Mouse (Mus musculus) intestine, postnatal 0 days (tissue): ENCODE measurements around the gene Gm15446. TPM values are rescaled to one million over a fixed set of nuclear protein-coding genes. Genes with fewer than 3 reads are reported as not detected.
"Not testable (repeated sequence)": the region's sequence is repeated elsewhere in the genome, so short reads cannot be mapped to it uniquely, and the experiment has no call there.

Experiments used
- ATAC-seq: fragments of 200-750 bp; cut with Nextera tagmentation; 2 replicates; pipeline ENCODE4 v1.8.0; 2017; ENCODE audit warnings: mild to moderate bottlenecking, moderate TSS enrichment, moderate library complexity
- H3K27ac ChIP-seq: fragments of 300-500 bp; sonication (generic); 2 replicates; pipeline ENCODE4 v1.5.1; 2014; ENCODE audit warnings: mild to moderate bottlenecking, low read depth, low read length, moderate library complexity
- H3K27me3 ChIP-seq: fragments of 300-500 bp; sonication (generic); replicated peaks from 2 replicates; pipeline ENCODE4 v1.6.1; 2014; ENCODE audit warnings: low read length, mixed read lengths; ENCODE audit not compliant: control insufficient read depth, insufficient read depth
- H3K36me3 ChIP-seq: fragments of 300-500 bp; sonication (generic); 2 replicates; pipeline ENCODE4 v1.6.1; 2014; ENCODE audit warnings: mild to moderate bottlenecking, moderate library complexity; ENCODE audit not compliant: control insufficient read depth, insufficient read depth
- H3K4me1 ChIP-seq: fragments of 300-500 bp; sonication (generic); replicated peaks from 2 replicates; pipeline ENCODE4 v1.6.1; 2014; ENCODE audit warnings: antibody characterized with exemption, low read length, mixed read lengths; ENCODE audit not compliant: control insufficient read depth, insufficient read depth
- H3K4me2 ChIP-seq: fragments of 300-500 bp; sonication (generic); replicated peaks from 2 replicates; pipeline ENCODE4 v1.6.1; 2014; ENCODE audit warnings: low read depth, mild to moderate bottlenecking, moderate library complexity
- H3K4me3 ChIP-seq: fragments of 300-500 bp; sonication (generic); 2 replicates; pipeline ENCODE4 v1.5.1; 2014; ENCODE audit warnings: low read depth, low read length
- H3K9ac ChIP-seq: fragments of 300-500 bp; sonication (generic); 2 replicates; pipeline ENCODE4 v1.6.1; 2014; ENCODE audit warnings: mild to moderate bottlenecking, low read depth, low read length
- H3K9me3 ChIP-seq: fragments of 300-500 bp; sonication (generic); 2 replicates; pipeline ENCODE4 v1.6.1; 2016; ENCODE audit warnings: mixed run types; ENCODE audit not compliant: control insufficient read depth
- CTCF ChIP-seq: sonication (generic); IDR thresholded peaks from 2 replicates; pipeline ENCODE4 v1.5.1; 2016; ENCODE audit warnings: low read depth, mild to moderate bottlenecking, control low read depth, antibody characterized with exemption, moderate library complexity
- WGBS: fragments of 180-500 bp; shearing (Covaris S2); extraction: QIAGEN DNeasy Blood & Tissue Kit; methylation state at CpG from one replicate; pipeline ENCODE4 v1.1.7; 2014; 5-methylcytosine and 5-hydroxymethylcytosine counted together
- polyA plus RNA-seq: library from polyadenylated mRNA; unstranded; fragments of >200 nt; fragmentation: Nextera tagmentation; extraction: Ambion mirVana; gene quantifications from 2 replicates; pipeline ENCODE4 v1.2.1, GENCODE M21; 2015

The Gm15446 gene
- polyA plus RNA-seq = 0.55 and 0.69 TPM in 2 replicates

DNA sequence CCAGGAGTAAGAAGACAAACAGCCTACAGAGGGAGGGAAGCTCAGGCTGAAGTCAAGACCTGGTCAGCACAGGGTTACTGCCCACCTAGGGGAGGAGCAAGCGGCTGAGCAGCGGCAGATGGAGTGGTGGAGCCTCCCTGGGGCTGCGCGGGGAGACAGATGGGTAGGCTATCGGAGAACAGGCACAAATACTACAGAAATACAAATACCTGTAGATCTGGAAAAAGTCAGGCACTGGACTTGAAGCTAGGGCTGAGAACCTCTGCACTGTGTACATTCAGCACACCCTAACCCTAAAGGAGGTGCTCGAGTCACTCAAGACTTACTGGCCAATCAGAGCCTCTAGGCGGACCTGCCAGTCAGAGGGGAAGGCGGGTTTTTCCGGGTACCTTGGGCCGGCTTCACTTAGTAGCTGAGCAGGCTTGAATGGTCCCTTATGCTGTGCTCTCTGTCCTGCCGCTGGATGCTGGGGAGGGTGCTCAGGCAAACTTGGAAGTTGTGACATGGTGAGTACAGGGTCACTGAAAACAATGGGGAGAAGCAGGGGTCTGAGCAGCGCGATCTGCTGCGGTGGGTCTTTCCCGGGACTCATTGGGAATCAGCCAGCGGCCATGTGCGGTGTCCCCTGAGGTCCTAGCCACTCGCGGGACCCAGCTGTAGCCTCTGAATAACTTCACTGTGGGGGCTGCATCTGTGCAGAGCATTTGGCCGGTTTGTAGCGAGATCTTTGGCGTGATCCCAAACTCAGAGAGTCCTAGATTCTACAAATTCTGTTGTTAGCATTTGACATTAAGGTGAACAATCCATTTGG, at the start of gene Gm15446:
Gm15446 (plus strand) TSS at position 140 of the 811 bp plus-strand sequence.
- H3K4me3 ChIP-seq = peak within 1 kb of the TSS; percentile 53
- H3K36me3 ChIP-seq, H3K4me1 ChIP-seq, H3K9ac ChIP-seq, H3K27me3 ChIP-seq, H3K9me3 ChIP-seq: not testable (repeated sequence)
- peak within 1 kb of the TSS; percentile 57; the same call in 1 of the 2 replicates for H3K27ac ChIP-seq
- TF ChIP-seq CTCF = peak; percentile 31
- ATAC-seq = peak; percentile 98
- under 1% methylated on average over 22 of the region's 22 CpGs for WGBS
- peak within 1 kb of the TSS; percentile 69 for H3K4me2 ChIP-seq

DNA sequence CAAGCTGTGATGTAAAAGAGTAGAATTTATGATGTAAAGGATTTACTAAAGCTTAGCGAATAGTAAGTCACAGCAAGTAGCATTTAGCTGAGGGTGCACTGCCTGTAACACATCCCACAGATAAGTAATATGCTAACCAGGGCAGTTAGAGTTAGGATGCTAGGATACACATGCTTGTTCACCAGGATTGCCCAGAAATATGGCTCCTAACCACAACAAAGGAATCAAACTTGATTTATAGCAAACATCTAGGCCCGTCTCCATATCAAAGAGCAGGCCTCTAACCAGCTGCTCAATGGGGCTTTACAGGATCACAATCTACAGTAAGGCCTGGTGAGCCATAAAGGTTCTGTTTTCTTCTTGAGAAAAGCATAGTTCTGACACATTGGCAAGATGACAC, 929 bp downstream of the Gm15446 start:
- not testable (repeated sequence) for H3K27ac ChIP-seq, H3K4me1 ChIP-seq, H3K36me3 ChIP-seq, H3K27me3 ChIP-seq, H3K9me3 ChIP-seq, H3K9ac ChIP-seq, H3K4me3 ChIP-seq, ATAC-seq
- H3K4me2 ChIP-seq = peak overlapping the region; percentile 69
- WGBS = 12% methylated on average over 2 of the region's 2 CpGs

DNA sequence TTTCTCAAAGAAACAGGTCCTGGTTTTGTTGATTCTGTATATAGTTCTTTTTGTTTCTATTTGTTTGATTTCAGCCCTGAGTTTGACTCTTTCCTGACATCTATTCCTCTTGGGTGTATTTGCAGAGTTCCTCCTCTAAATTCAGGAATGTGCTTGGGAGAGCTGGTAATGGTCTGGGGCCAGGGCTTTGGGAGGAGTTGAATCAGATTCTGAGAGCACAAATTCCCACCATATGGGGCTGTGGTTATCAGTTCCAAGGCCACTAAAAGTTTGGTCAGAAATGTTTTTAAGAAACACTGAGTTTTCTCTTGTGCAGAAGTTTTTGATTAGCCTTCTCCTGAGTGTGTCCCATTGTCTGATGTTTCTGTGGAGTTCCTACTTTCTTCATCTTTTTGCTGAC, 1.7 kb downstream of the Gm15446 start:
- Histone ChIP-seq H3K4me1 (no peaks in the 10 kb centered on the region), H3K36me3 (no peaks in the 10 kb centered on the region), H3K4me3 (no peak overlapping the region), H3K9ac (no peak overlapping the region), H3K27ac (no peak overlapping the region), H3K4me2 (no peak overlapping the region), H3K9me3 (no peaks in the 10 kb centered on the region), H3K27me3 (no peaks in the 10 kb centered on the region)
- ATAC-seq = no peak
- no peak for TF ChIP-seq CTCF

DNA sequence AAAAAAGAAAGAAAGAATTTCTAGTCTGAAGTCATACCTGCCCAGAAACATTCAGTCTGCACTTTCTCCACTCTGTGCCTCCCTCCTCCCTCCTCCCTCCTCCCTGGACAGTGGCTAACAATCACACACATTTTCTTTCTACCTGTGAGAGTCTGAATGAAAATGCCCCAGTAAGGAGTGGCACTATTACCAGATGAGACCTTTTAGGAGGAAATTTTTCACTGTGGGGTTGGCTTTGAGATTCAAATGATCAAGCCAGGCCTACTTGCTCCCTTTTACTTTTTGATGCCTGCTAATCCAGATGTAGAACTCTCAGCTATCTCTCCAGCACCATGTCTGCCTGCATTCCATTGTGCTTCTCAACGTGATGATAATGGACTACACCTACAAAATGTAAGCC, 27.1 kb downstream of the Gm15446 start:
- Histone ChIP-seq H3K36me3 (no peaks in the 10 kb centered on the region), H3K9ac (no peak overlapping the region), H3K27me3 (no peaks in the 10 kb centered on the region), H3K4me1 (no peaks in the 10 kb centered on the region), H3K4me2 (no peak overlapping the region), H3K4me3 (no peak overlapping the region), H3K27ac (no peak overlapping the region), H3K9me3 (no peaks in the 10 kb centered on the region)
- no peak for TF ChIP-seq CTCF
- 50% methylated on average over 1 of the region's 1 CpGs for WGBS
- ATAC-seq = no peak

DNA sequence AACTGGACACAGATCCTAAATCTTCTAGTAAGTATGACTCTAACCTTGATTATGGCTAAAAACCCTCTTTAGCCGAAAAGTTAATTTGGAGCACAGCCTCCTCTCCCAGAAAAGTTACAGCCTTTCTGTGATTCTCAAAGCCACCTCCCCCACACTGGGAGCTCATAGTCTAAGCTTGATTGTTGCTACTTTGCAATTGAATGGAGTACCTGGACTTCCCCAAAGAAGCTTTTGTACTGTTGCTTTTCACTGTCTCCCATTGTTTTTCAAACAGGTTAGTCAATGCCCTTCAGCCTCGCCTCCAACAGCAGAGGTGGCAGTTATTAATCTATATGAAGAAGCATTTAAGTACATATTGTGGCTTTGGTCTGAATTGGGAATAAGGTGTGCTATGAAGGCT, 57.5 kb downstream of the Gm15446 start:
- not testable (repeated sequence) for H3K4me3 ChIP-seq
- 88% methylated on average over 2 of the region's 2 CpGs for WGBS

More for the DNA sequence above, 57.5 kb downstream of the Gm15446 start:
- H3K36me3 ChIP-seq, ATAC-seq, H3K4me1 ChIP-seq, H3K27me3 ChIP-seq, H3K9ac ChIP-seq, H3K27ac ChIP-seq, H3K9me3 ChIP-seq, H3K4me2 ChIP-seq: not testable (repeated sequence)

Other genes with a start within 250 kb of the Gm15446 start
- gene 5430403G16Rik, start 232.4 kb upstream of the Gm15446 start, polyA plus RNA-seq = 1.1 and 1.5 TPM in 2 replicates
- 8.4 and 11.6 TPM in 2 replicates for gene 4930522L14Rik, start 171.5 kb upstream of the Gm15446 start, polyA plus RNA-seq
- 15.0 and 16.4 TPM in 2 replicates for gene Zfp932, start 73.1 kb downstream of the Gm15446 start, polyA plus RNA-seq
- gene Gm17655, start 149.1 kb downstream of the Gm15446 start, polyA plus RNA-seq = 1.4 and 1.6 TPM in 2 replicates
- gene Gm35315, start 171.0 kb downstream of the Gm15446 start, polyA plus RNA-seq = 0.25 and 0.52 TPM in 2 replicates
- 0.63 and 0.78 TPM in 2 replicates for gene Plcxd1, start 176.6 kb downstream of the Gm15446 start, polyA plus RNA-seq
- gene Gtpbp6, start 184.8 kb downstream of the Gm15446 start, polyA plus RNA-seq = 14.9 and 15.2 TPM in 2 replicates
- gene Zfp605, start 186.7 kb downstream of the Gm15446 start, polyA plus RNA-seq = 2.0 TPM in 2 replicates
- 23.6 and 26.2 TPM in 2 replicates for gene Chfr, start 212.4 kb downstream of the Gm15446 start, polyA plus RNA-seq